In the genomic region with DNA sequence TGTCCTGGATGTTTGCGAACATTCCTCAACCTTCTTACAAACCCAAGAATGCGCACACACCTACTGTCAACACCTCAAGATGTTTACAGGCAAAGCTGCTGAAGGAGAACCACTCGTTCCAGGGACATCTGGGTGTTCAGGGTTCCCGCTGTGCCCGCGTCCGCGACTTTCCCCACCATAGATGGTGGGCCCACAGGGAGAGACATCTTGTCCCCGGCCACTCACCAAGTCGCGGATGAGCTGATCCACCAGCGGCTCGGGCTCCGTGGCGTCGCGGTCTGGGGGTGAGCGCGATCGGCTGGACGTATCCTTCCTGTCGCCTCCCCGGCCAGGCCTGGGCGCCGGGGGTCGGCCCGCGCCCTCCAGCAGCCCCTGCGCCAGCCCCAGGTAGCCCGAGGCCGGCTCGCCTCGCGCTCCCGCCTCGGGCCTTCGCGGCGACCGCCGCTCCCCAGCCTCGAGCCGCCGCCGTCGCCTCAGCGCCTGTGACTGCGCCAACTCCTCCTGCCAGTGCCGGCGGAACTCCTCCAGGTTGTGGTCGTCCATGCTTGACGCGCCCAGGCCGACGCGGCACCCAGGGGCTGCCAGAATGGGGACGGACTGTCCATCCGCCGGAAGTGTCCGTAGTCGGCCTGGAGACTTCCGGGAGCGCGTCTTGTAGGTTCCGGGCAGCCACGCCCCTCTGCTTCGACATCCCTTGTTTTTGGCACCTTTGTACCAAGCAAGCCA, we compare ENCODE assay signal across 8 mouse cellular contexts. TPM values are rescaled to one million over a fixed set of nuclear protein-coding genes. Genes with fewer than 3 reads are reported as not detected.
DNase-seq lines count a peak whose midpoint lies in the region; ATAC-seq and TF ChIP-seq lines count a peak whose summit lies in the region.

A gene (minus strand): TSS at position 626 of the 726 bp plus-strand sequence.

- H3K9me3 ChIP-seq in CH12.LX (replicated peaks; ENCODE audit: low read length), result no peaks in the 10 kb centered on the region
- H3K9me3 ChIP-seq in forebrain, embryonic 11.5 days (ENCODE audit: control insufficient read depth, low read length), result no peaks in the 10 kb centered on the region
- H3K9me3 ChIP-seq in heart, embryonic 16.5 days (replicated peaks; ENCODE audit: control insufficient read depth, low read length), result no peaks in the 10 kb centered on the region
- no peaks in the 10 kb centered on the region for H3K9me3 ChIP-seq in liver, embryonic 15.5 days (replicated peaks)
- no peaks in the 10 kb centered on the region for H3K9me3 ChIP-seq in neural tube, embryonic 12.5 days

- TF ChIP-seq POLR2A in CH12.LX (IDR thresholded peaks at IDR 0.05; ENCODE audit: low read depth, low read length), result peak; percentile 78

- no peak for TF ChIP-seq RAD21 in CH12.LX (IDR thresholded peaks at IDR 0.05; ENCODE audit: low read depth, low read length)

- DNase-seq in CH12.LX (ENCODE audit: extremely low read depth), result peak; percentile 89
- DNase-seq in c-Kit-positive CD71-positive TER-119-negative erythroid progenitor cells, embryonic 14.5 days (ENCODE audit: low read depth), result peak; percentile 78
- DNase-seq in forebrain, embryonic 11.5 days (ENCODE audit: low spot score), result peak; percentile 94
- peak; percentile 89 to 92 for DNase-seq in kidney, postnatal 36 days
- peak; percentile 70 for DNase-seq in telencephalon, adult 2 months (ENCODE audit: low read depth, low spot score)

- TF ChIP-seq EP300 in CH12.LX (IDR thresholded peaks at IDR 0.05; ENCODE audit: low read length), result no peak

- H3K79me2 ChIP-seq in CH12.LX (replicated peaks; ENCODE audit: control insufficient read depth, extremely low read depth, insufficient read depth, poor library complexity, severe bottlenecking), result peaks cover 21% of the 10 kb centered on the region

- peak within 1 kb of the TSS; percentile 94 to 97 (median 95) for H3K4me3 ChIP-seq in CH12.LX (replicated peaks in 1 of 3; ENCODE audit: low read depth in 2 of 3, low read length in 2 of 3, poor library complexity in 1 of 3)
- peak within 1 kb of the TSS; percentile 99 for H3K4me3 ChIP-seq in forebrain, embryonic 11.5 days (ENCODE audit: low read depth, low read length)
- peak within 1 kb of the TSS; percentile 95 for H3K4me3 ChIP-seq in heart, embryonic 16.5 days (ENCODE audit: low read length)
- peak within 1 kb of the TSS; percentile 92 for H3K4me3 ChIP-seq in liver, embryonic 15.5 days (replicated peaks)
- H3K4me3 ChIP-seq in neural tube, embryonic 12.5 days, result peak within 1 kb of the TSS; percentile 98

- peaks cover 12% of the 10 kb centered on the region for H3K27me3 ChIP-seq in CH12.LX (replicated peaks)
- H3K27me3 ChIP-seq in forebrain, embryonic 11.5 days (ENCODE audit: control insufficient read depth, insufficient read depth, low read length), result no peaks in the 10 kb centered on the region
- H3K27me3 ChIP-seq in heart, embryonic 16.5 days (ENCODE audit: control insufficient read depth, insufficient read depth, low read length), result peaks cover 8% of the 10 kb centered on the region; the same call in 1 of the 2 replicates
- H3K27me3 ChIP-seq in liver, embryonic 15.5 days, result no peaks in the 10 kb centered on the region
- H3K27me3 ChIP-seq in neural tube, embryonic 12.5 days (replicated peaks), result no peaks in the 10 kb centered on the region

- peaks cover 4 to 16% of the 10 kb centered on the region in 2 experiments; a peak in 3 of 4 replicates for H3K4me1 ChIP-seq in CH12.LX (ENCODE audit: control insufficient read depth in 1 of 2, insufficient read depth in 2 of 2)
- H3K4me1 ChIP-seq in forebrain, embryonic 11.5 days (replicated peaks; ENCODE audit: control insufficient read depth, insufficient read depth, low read length), result no peaks in the 10 kb centered on the region
- peaks cover 14% of the 10 kb centered on the region for H3K4me1 ChIP-seq in heart, embryonic 16.5 days (ENCODE audit: control insufficient read depth, insufficient read depth, low read length)
- H3K4me1 ChIP-seq in liver, embryonic 15.5 days (replicated peaks), result peaks cover 39% of the 10 kb centered on the region
- H3K4me1 ChIP-seq in neural tube, embryonic 12.5 days, result peaks cover 13% of the 10 kb centered on the region

- dilution Hi-C loops in CH12.LX (cut with MboI; ENCODE audit: extremely low pct_ligation_motif_present, extremely low pct_unique_long_range_greater_than_20kb, low sequenced_read_pairs), result no loop called here

- peak; percentile 90 for ATAC-seq in forebrain, embryonic 11.5 days (replicated peaks; ENCODE audit: low FRiP score)
- peak; percentile 88 for ATAC-seq in heart, embryonic 16.5 days (replicated peaks; ENCODE audit: extremely low read depth, insufficient read depth, low FRiP score)
- ATAC-seq in liver, embryonic 15.5 days (ENCODE audit: insufficient read depth), result peak; percentile 70
- peak; percentile 78 for ATAC-seq in neural tube, embryonic 12.5 days (ENCODE audit: low FRiP score, low read depth)

- in situ Hi-C loops in CH12.LX (cut with MboI; ENCODE audit: low pct_ligation_motif_present, low pct_unique_long_range_greater_than_20kb, low sequenced_read_pairs), result no loop called here

- H3K4me2 ChIP-seq in CH12.LX (ENCODE audit: insufficient read depth, low read depth, poor library complexity, severe bottlenecking), result peak within 1 kb of the TSS; percentile 96
- peak within 1 kb of the TSS; percentile 73 for H3K4me2 ChIP-seq in forebrain, embryonic 11.5 days (ENCODE audit: low read depth, low read length, severe bottlenecking)
- H3K4me2 ChIP-seq in heart, embryonic 16.5 days (ENCODE audit: low read depth, low read length), result peak within 1 kb of the TSS; percentile 79
- H3K4me2 ChIP-seq in liver, embryonic 15.5 days, result peak within 1 kb of the TSS; percentile 81
- peak within 1 kb of the TSS; percentile 78 for H3K4me2 ChIP-seq in neural tube, embryonic 12.5 days (replicated peaks)

- no peak within 1 kb of the TSS; the same call in 1 of the 2 replicates for H3K27ac ChIP-seq in CH12.LX (ENCODE audit: insufficient read depth, low read depth)
- 0 out of 2 replicates have a peak within 1 kb of the TSS, but pooled peaks have one; percentile 18 for H3K27ac ChIP-seq in forebrain, embryonic 11.5 days (ENCODE audit: low read depth, low read length)
- H3K27ac ChIP-seq in heart, embryonic 16.5 days (ENCODE audit: low read length), result peak within 1 kb of the TSS; percentile 74
- H3K27ac ChIP-seq in liver, embryonic 15.5 days (replicated peaks), result peak within 1 kb of the TSS; percentile 62; the same call in 1 of the 2 replicates
- 0 out of 2 replicates have a peak within 1 kb of the TSS, but pooled peaks have one; percentile 32 for H3K27ac ChIP-seq in neural tube, embryonic 12.5 days

- peaks cover 0 to 29% of the 10 kb centered on the region in 2 experiments for H3K36me3 ChIP-seq in CH12.LX (replicated peaks in 1 of 2; ENCODE audit: control insufficient read depth in 1 of 2, insufficient read depth in 1 of 2, low read length in 1 of 2)
- no peaks in the 10 kb centered on the region for H3K36me3 ChIP-seq in forebrain, embryonic 11.5 days (ENCODE audit: control insufficient read depth, insufficient read depth, low read length)
- peaks cover 5% of the 10 kb centered on the region; the same call in 1 of the 2 replicates for H3K36me3 ChIP-seq in heart, embryonic 16.5 days (ENCODE audit: control insufficient read depth, insufficient read depth)
- no peaks in the 10 kb centered on the region for H3K36me3 ChIP-seq in liver, embryonic 15.5 days (replicated peaks)
- H3K36me3 ChIP-seq in neural tube, embryonic 12.5 days, result peaks cover 8% of the 10 kb centered on the region; the same call in 1 of the 2 replicates

- no peak for TF ChIP-seq CTCF in CH12.LX (conservative IDR thresholded peaks at IDR 0.05 in 1 of 2, IDR thresholded peaks at IDR 0.05 in 1 of 2; ENCODE audit: low read depth in 2 of 2, low read length in 2 of 2)

- 1% methylated on average over 66 of the region's 67 CpGs for WGBS in forebrain, embryonic 11.5 days
- under 1% methylated on average over 66 of the region's 67 CpGs for WGBS in heart, embryonic 16.5 days
- under 1% methylated on average over 67 of the region's 67 CpGs for WGBS in liver, embryonic 15.5 days (ENCODE audit: insufficient replicate concordance)
- under 1% methylated on average over 67 of the region's 67 CpGs for WGBS in neural tube, embryonic 12.5 days

- peak within 1 kb of the TSS; percentile 88 for H3K9ac ChIP-seq in CH12.LX (ENCODE audit: insufficient read depth, low read depth)
- H3K9ac ChIP-seq in forebrain, embryonic 11.5 days (ENCODE audit: low read length), result peak within 1 kb of the TSS; percentile 89
- H3K9ac ChIP-seq in heart, embryonic 16.5 days (ENCODE audit: low read length), result peak within 1 kb of the TSS; percentile 98
- H3K9ac ChIP-seq in liver, embryonic 15.5 days, result peak within 1 kb of the TSS; percentile 80
- peak within 1 kb of the TSS; percentile 94 for H3K9ac ChIP-seq in neural tube, embryonic 12.5 days

TF ChIP-seq in CH12.LX, 34 proteins besides CTCF, POLR2A, EP300 and RAD21 (continues in another document):
- no peak for TF ChIP-seq USF2 (conservative IDR thresholded peaks at IDR 0.05; ENCODE audit: low read depth, low read length)
- no peak for TF ChIP-seq JUND (conservative IDR thresholded peaks at IDR 0.05; ENCODE audit: low read depth, low read length)
- TF ChIP-seq JUN (IDR thresholded peaks at IDR 0.05; ENCODE audit: insufficient read depth, low read depth, low read length), result no peak
- TF ChIP-seq MEF2A (IDR thresholded peaks at IDR 0.05; ENCODE audit: borderline replicate concordance, low read depth, low read length), result peak; percentile 81
- no peak for TF ChIP-seq PAX5 (IDR thresholded peaks at IDR 0.05; ENCODE audit: low read length)
- no peak for TF ChIP-seq NRF1 (IDR thresholded peaks at IDR 0.05; ENCODE audit: low read depth, low read length)
- TF ChIP-seq POLR2AphosphoS2 (IDR thresholded peaks at IDR 0.05; ENCODE audit: low read depth, low read length), result no peak
- peak; percentile 80 for TF ChIP-seq TCF12 (IDR thresholded peaks at IDR 0.05; ENCODE audit: low read depth, low read length)
- peak; percentile 38; the same call in 1 of the 2 replicates for TF ChIP-seq GABPA (IDR thresholded peaks at IDR 0.05; ENCODE audit: insufficient replicate concordance, low read depth, low read length)
- peak; percentile 96 for TF ChIP-seq SIN3A (IDR thresholded peaks at IDR 0.05; ENCODE audit: low read length)
- no peak for TF ChIP-seq USF1 (IDR thresholded peaks at IDR 0.05; ENCODE audit: low read depth, low read length)
- 0 out of 2 replicates have a peak, but pooled peaks have one; percentile 55 for TF ChIP-seq TBP (conservative IDR thresholded peaks at IDR 0.05; ENCODE audit: low read depth, low read length)
- no peak for TF ChIP-seq SMC3 (IDR thresholded peaks at IDR 0.05; ENCODE audit: low read depth, low read length)

RNA-seq across cellular contexts. Expression of the gene that starts here (rescaled TPM):
- total RNA-seq in CH12.LX (2012; rRNA removed), result 50.9 and 55.1 TPM in 2 replicates
- 38.9 and 41.7 TPM in 2 replicates for total RNA-seq in CH12.LX (2014; rRNA removed)
- 41.4 and 47.3 TPM in 2 replicates for polyA plus RNA-seq in CH12.LX (2012; ENCODE audit: insufficient read length, low read depth)
- 27.6 and 28.5 TPM in 2 replicates for polyA plus RNA-seq in forebrain, embryonic 11.5 days (2014; fragmentation: Nextera tagmentation; extraction: Ambion mirVana)
- polyA plus RNA-seq in heart, embryonic 16.5 days (2015; fragmentation: Nextera tagmentation; extraction: Ambion mirVana), result 18.6 and 21.6 TPM in 2 replicates
- polyA plus RNA-seq in liver, embryonic 15.5 days (2015; fragmentation: Nextera tagmentation; extraction: Ambion mirVana), result 7.7 and 8.1 TPM in 2 replicates
- polyA plus RNA-seq in neural tube, embryonic 12.5 days (2016; fragmentation: Nextera tagmentation; extraction: Ambion mirVana), result 38.4 and 40.4 TPM in 2 replicates
